Mouse (Mus musculus) urinary bladder, postnatal 36 days (tissue): ENCODE results near the gene Dnajc28.

Experiments
- DNase-seq, 2 experiments: peaks; one replicate each; pipeline ENCODE4 v3.0.0; 2022; ENCODE audit warnings: low spot score in 2 of 2, mixed read lengths in 1 of 2

Dnajc28 gene

GRCm38 (mm10) chr16:91632940-91633339 is 14.1 kb upstream of the Dnajc28 start:
- DNase-seq, result no peak

- DNase-seq, result no peak
Measured at GRCm38 (mm10) chr16:91632439-91632838, 13.6 kb upstream of the Dnajc28 start.

GRCm38 (mm10) chr16:91630584-91630983 is 11.8 kb upstream of the Dnajc28 start:
- DNase-seq, result no peak

GRCm38 (mm10) chr16:91629749-91630148 is 10.9 kb upstream of the Dnajc28 start:
- DNase-seq, result no peak

- DNase-seq, result no peak
Measured at GRCm38 (mm10) chr16:91628673-91629072, 9.8 kb upstream of the Dnajc28 start.

- DNase-seq, result no peak
Measured at GRCm38 (mm10) chr16:91627831-91628230, 9.0 kb upstream of the Dnajc28 start.

GRCm38 (mm10) chr16:91623074-91623473 is 4.2 kb upstream of the Dnajc28 start:
- no peak for DNase-seq

GRCm38 (mm10) chr16:91620991-91621390 is 2.2 kb upstream of the Dnajc28 start:
- no peak for DNase-seq

- DNase-seq, result no peak
Measured at GRCm38 (mm10) chr16:91620185-91620584, 1.4 kb upstream of the Dnajc28 start.

- no peak for DNase-seq
Measured at GRCm38 (mm10) chr16:91614552-91614951, 4.3 kb downstream of the Dnajc28 start.

GRCm38 (mm10) chr16:91612525-91612924 is 6.3 kb downstream of the Dnajc28 start:
- no peak for DNase-seq

GRCm38 (mm10) chr16:91611248-91611647 is 7.6 kb downstream of the Dnajc28 start:
- no peak for DNase-seq

GRCm38 (mm10) chr16:91609501-91610245 is 9.2 kb downstream of the Dnajc28 start:
- peak; percentile 10 to 39 for DNase-seq

GRCm38 (mm10) chr16:91606958-91607357 is 11.9 kb downstream of the Dnajc28 start:
- no peak for DNase-seq

GRCm38 (mm10) chr16:91605156-91605555 is 13.7 kb downstream of the Dnajc28 start:
- DNase-seq, result no peak

GRCm38 (mm10) chr16:91601693-91602092 is 17.1 kb downstream of the Dnajc28 start:
- no peak for DNase-seq

- no peak for DNase-seq
Measured at GRCm38 (mm10) chr16:91601081-91601480, 17.7 kb downstream of the Dnajc28 start.

GRCm38 (mm10) chr16:91599242-91599641 is 19.6 kb downstream of the Dnajc28 start:
- DNase-seq, result no peak

- DNase-seq, result peak; percentile 99
Measured at GRCm38 (mm10) chr16:91597672-91598010, 21.2 kb downstream of the Dnajc28 start, which contains the start of gene Tmem50b. TSS of gene Tmem50b (minus strand) at chr16:91597800.

GRCm38 (mm10) chr16:91596779-91597671 is 21.8 kb downstream of the Dnajc28 start:
- DNase-seq, result no peak

- no peak for DNase-seq
Measured at GRCm38 (mm10) chr16:91596397-91596778, 22.4 kb downstream of the Dnajc28 start.

GRCm38 (mm10) chr16:91595076-91595475 is 23.8 kb downstream of the Dnajc28 start:
- DNase-seq, result no peak

GRCm38 (mm10) chr16:91593262-91593661 is 25.6 kb downstream of the Dnajc28 start:
- no peak for DNase-seq
